Mouse (Mus musculus): ENCODE measurements at regions not wholly inside any gene's neighbourhood (a gene's known extent, or its start where the extent isn't known, plus 50 kb on each side); places are given as distances from the start of the nearest gene placed in this dataset.
"Not testable (repeated sequence)": the region's sequence is repeated elsewhere in the genome, so short reads cannot be mapped to it uniquely, and the experiment has no call there.

- DNase-seq (ENCODE audit: inconsistent ontology term), result no peak
Observed at GRCm38 (mm10) chr5:63331186-63331585, 317.7 kb upstream of the Nwd2 start.

GRCm38 (mm10) chr5:63351108-63351507, 297.8 kb upstream of the Nwd2 start:
- no peak for DNase-seq (ENCODE audit: inconsistent ontology term)

- DNase-seq (ENCODE audit: inconsistent ontology term), result no peak
Observed at GRCm38 (mm10) chr5:63391956-63392355, 256.9 kb upstream of the Nwd2 start.

- no peak for DNase-seq (ENCODE audit: inconsistent ontology term)
Observed at GRCm38 (mm10) chr5:63397963-63398362, 250.9 kb upstream of the Nwd2 start.

GRCm38 (mm10) chr5:63430167-63430566, 218.7 kb upstream of the Nwd2 start:
- DNase-seq (ENCODE audit: inconsistent ontology term), result peak; percentile 35

GRCm38 (mm10) chr5:63444407-63444806, 204.5 kb upstream of the Nwd2 start:
- DNase-seq (ENCODE audit: inconsistent ontology term), result no peak

- DNase-seq (ENCODE audit: inconsistent ontology term), result no peak
Observed at GRCm38 (mm10) chr5:63445171-63445570, 203.7 kb upstream of the Nwd2 start.

GRCm38 (mm10) chr5:63468526-63469268, 180.2 kb upstream of the Nwd2 start:
- DNase-seq (ENCODE audit: inconsistent ontology term), result no peak

- DNase-seq (ENCODE audit: inconsistent ontology term), result no peak
Observed at GRCm38 (mm10) chr5:63469701-63470100, 179.2 kb upstream of the Nwd2 start.

- DNase-seq (ENCODE audit: inconsistent ontology term), result no peak
Observed at GRCm38 (mm10) chr5:63473163-63473562, 175.7 kb upstream of the Nwd2 start.

- DNase-seq (ENCODE audit: inconsistent ontology term), result no peak
Observed at GRCm38 (mm10) chr5:63476240-63476973, 172.5 kb upstream of the Nwd2 start.

- no peak for DNase-seq (ENCODE audit: inconsistent ontology term)
Observed at GRCm38 (mm10) chr5:63498952-63499351, 149.9 kb upstream of the Nwd2 start.

GRCm38 (mm10) chr5:63503056-63503845, 145.7 kb upstream of the Nwd2 start:
- no peak for DNase-seq (ENCODE audit: inconsistent ontology term)

- no peak for DNase-seq (ENCODE audit: inconsistent ontology term)
Observed at GRCm38 (mm10) chr5:63534197-63534596, 114.7 kb upstream of the Nwd2 start.

GRCm38 (mm10) chr5:63540530-63540929, 108.4 kb upstream of the Nwd2 start:
- peak; percentile 5 for DNase-seq (ENCODE audit: inconsistent ontology term)

GRCm38 (mm10) chr5:63545482-63545881, 103.4 kb upstream of the Nwd2 start:
- no peak for DNase-seq (ENCODE audit: inconsistent ontology term)

- not testable (repeated sequence) for DNase-seq (ENCODE audit: inconsistent ontology term)
Observed at GRCm38 (mm10) chr5:63565891-63566290, 83.0 kb upstream of the Nwd2 start.

- DNase-seq (ENCODE audit: inconsistent ontology term), result no peak
Observed at GRCm38 (mm10) chr5:63575401-63575800, 73.5 kb upstream of the Nwd2 start.

GRCm38 (mm10) chr5:63579409-63579808, 69.5 kb upstream of the Nwd2 start:
- no peak for DNase-seq (ENCODE audit: inconsistent ontology term)

- DNase-seq (ENCODE audit: inconsistent ontology term), result no peak
Observed at GRCm38 (mm10) chr5:63587051-63587450, 61.9 kb upstream of the Nwd2 start.

- DNase-seq (ENCODE audit: inconsistent ontology term), result no peak
Observed at GRCm38 (mm10) chr5:63587855-63588254, 61.0 kb upstream of the Nwd2 start.

All from Muller cell, postnatal 12 days (primary cell).